Mouse (Mus musculus): ENCODE measurements around the gene Rnf39. TPM values are rescaled to one million over a fixed set of nuclear protein-coding genes. Genes with fewer than 3 reads are reported as not detected.

Gene Rnf39
- total RNA-seq (2014; fragmentation: Nextera tagmentation) (not detected in 2 replicates), total RNA-seq (2017) (not detected in 2 replicates)

DNA sequence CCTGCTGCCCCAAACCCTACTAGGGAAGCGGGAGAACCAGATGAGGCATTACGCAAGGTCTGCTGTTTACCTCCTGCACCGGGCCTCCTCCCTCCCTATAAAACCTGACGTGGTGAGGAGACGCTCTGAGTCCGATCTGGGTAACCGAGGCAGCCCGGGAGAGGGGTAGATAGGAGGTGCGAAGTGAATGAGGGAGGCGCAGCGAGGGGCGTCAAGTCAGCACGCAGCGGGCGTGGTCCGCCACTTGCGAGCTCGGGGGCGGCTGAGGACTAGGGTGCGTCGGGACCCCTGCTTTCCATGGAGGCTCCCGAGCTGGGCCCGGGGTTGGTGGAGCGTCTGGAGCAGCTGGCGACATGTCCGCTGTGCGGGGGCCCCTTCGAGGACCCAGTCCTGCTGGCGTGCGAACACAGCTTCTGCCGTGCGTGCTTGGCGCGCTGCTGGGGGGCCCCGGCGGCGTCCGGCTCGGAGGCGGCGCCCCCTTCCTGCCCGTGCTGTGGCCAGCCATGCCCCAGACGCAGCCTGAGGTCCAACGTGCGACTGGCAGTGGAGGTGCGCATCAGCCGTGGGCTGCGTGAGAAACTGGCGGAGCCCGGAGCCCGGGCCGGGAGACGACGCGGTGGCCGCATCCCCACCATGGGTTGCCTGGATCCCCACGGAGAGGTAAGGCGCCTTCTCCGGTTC is at the start of gene Rnf39:
Gene Rnf39 (plus strand): TSS at position 128 of the 681 bp plus-strand sequence.
- peak; percentile 36 for ATAC-seq (replicated peaks; ENCODE audit: poor library complexity, severe bottlenecking)

- ATAC-seq (replicated peaks; ENCODE audit: poor library complexity, severe bottlenecking): no peak
Observed at GRCm38 (mm10) chr17:36893387-36893786, 49.3 kb upstream of the Rnf39 start.

DNA sequence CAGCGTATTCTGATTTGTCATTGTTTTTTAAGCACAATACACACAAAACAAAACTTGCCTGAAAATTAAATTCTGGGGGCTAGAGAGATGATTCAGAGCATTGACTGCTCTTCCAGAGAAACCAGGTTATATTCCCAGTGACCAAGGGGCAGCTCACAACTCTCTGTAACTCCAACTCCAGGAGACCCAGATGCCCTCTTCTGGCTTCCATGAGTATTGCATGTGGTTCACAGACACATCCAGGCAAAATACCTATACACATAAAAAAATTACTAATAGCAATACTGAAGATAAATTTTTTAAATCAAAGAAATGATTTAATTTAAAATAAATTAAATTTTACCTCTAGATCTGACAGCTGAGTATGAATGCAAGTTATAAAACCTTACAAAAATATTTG is 46.1 kb upstream of the Rnf39 start:
- ATAC-seq (replicated peaks; ENCODE audit: poor library complexity, severe bottlenecking): no peak; the same call in 1 of the 2 replicates

DNA sequence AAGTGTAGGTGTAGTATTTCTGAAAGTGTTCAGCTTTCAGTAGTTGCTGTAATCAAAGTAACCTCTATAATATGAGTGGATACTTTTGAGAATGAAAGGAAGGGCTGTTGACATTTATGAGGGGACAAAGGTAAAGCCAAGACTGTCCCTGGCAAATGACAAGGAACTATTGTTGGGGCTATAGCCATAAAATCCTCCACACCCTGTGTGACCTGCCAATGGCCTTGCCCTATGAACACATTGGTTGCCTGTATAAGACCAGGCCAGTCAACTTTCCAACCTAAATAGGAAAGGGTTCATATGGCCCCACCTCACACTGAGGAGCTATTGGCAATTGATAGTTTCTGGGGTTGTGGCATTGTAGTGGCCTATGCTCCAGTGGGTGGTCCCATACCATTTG is 45.7 kb upstream of the Rnf39 start:
- ATAC-seq (replicated peaks; ENCODE audit: poor library complexity, severe bottlenecking): no peak

DNA sequence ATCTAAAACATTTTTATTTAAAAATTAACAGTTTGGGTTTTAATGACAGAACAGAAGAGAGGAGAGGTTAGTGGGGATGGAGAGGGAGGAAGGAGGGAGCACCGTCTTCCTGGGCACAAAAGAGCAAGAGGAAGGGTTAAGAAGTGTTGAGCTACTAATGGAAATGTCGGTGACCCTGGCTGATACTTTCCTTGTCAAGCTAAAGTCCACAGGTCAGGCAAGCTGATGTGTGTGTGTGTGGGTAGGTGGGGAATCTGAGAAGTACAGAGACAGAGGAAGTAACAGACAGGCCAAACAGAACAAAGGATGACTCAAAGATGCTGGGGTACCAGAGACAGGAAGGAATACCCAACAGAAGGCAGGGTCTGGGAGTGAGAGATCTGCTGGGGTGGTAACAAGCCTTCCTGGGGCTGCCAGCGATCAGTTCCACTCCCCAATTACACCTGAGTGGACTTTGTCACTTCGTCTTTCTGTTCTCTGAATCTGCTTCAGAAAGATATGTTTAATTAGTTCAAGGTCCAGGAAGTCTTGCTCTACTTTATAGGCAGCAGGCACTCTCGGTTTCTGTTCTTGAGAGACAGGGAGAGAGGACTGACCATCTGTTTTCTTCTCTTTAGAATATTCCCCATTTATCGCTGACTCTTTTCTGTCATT is 45.0 kb upstream of the Rnf39 start, which contains the start of gene Trim31:
Gene Trim31 (plus strand): TSS at position 567 of the 654 bp plus-strand sequence.
- ATAC-seq (replicated peaks; ENCODE audit: poor library complexity, severe bottlenecking): no peak

- no peak for ATAC-seq (replicated peaks; ENCODE audit: poor library complexity, severe bottlenecking)
Observed at GRCm38 (mm10) chr17:36899376-36899775, 43.3 kb upstream of the Rnf39 start.

DNA sequence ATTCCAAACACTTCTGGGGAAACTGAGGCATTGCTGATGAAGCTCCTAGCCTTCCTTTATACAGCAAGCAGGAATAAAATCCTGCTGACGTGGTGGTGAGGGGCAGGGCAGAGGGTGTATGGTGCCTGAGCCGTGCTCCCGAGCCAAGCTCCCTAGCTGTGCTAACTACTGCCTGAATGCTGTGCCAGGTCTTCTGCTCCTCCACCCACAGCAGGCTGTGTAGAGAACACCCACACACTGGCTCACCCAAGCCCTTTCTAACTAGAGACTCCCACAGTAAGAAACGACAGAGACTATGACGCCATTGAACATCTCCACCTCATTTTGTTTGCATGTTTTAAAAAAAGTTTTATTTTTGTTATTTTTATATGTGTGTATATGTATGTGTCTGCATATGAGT is 42.7 kb upstream of the Rnf39 start:
- ATAC-seq (replicated peaks; ENCODE audit: poor library complexity, severe bottlenecking): no peak

GRCm38 (mm10) chr17:36900691-36901090 is 42.0 kb upstream of the Rnf39 start:
- no peak; the same call in 1 of the 2 replicates for ATAC-seq (replicated peaks; ENCODE audit: poor library complexity, severe bottlenecking)

DNA sequence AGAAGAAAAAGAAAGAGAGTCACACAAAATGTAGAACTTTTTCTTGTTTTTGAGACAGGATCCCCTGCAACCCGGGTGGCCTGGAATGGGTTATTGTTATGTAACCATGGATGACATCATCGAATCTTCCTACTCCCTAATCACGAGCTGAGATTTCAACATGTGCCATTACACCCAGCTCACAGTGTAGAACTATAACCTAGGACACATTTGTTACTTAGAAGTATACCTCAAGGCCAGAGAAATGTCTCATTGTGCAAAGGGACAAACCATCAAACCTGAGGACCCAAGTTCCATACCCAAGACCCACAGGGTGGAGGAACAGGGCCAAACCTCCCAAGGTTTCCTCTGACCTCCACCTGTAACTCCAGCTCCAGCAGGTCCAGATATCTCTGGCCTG is 39.1 kb upstream of the Rnf39 start:
- peak; percentile 46; the same call in 1 of the 2 replicates for ATAC-seq (replicated peaks; ENCODE audit: poor library complexity, severe bottlenecking)

GRCm38 (mm10) chr17:36908235-36908634 is 34.5 kb upstream of the Rnf39 start:
- no peak for ATAC-seq (replicated peaks; ENCODE audit: poor library complexity, severe bottlenecking)

DNA sequence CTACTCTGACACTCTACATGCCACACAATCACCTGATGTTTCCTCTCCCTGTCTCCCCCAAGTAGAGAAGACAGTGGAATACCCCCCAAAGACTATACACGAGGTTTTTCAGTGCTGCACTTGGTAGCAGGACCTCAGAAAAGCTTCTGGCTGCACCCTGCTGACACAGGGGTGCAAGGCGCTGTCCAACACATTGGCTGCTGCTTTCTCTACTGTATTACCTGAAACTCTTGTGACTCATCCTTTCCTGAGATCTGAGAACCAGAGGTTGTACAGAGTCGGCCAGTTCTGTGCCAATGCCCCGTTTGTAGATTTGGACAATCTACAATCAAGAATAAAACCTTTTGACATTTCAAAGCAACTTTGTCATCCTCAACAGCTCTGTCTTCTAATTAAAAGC is 32.9 kb upstream of the Rnf39 start:
- ATAC-seq (replicated peaks; ENCODE audit: poor library complexity, severe bottlenecking): no peak

DNA sequence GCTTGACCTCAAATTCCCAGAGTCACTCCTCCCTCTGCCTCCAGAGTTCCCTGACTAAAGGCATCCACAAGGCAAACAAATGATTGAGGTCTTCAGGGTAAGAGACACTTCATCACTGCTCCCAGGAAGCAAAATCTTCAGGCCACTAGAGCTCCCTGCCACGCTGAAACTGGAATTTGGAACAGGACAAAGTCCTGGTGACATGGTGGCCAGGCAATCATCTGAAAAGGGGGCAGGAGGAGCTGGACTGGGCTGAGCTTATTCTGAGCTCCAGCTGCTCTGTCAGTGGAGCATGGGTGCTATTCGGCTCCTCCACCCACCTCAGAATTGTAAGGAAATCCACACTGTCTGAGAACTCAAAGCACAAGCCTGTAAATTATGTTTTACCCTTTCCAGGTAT is 30.7 kb upstream of the Rnf39 start:
- no peak for ATAC-seq (replicated peaks; ENCODE audit: poor library complexity, severe bottlenecking)

GRCm38 (mm10) chr17:36914108-36914507 is 28.6 kb upstream of the Rnf39 start:
- ATAC-seq (replicated peaks; ENCODE audit: poor library complexity, severe bottlenecking): peak; percentile 77

DNA sequence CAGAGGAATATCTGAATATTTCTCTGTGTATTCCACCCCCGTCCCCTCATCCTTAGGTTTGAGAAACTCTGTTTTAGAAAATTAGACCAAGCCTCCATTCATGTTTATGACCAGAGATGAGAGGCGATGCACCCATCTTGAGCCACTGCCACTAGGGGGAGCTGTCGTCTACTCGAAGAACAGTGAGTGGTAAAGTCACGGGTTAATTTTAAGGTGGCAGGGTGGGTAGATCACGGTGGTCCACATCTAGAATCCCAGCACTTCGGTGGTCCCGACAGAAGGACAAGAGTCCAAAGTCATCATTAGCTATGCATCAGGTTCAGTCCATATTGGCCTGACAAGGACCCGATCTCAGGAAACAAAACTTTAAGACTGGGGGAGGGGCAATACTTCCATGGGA is 27.6 kb upstream of the Rnf39 start:
- peak; percentile 62; the same call in 1 of the 2 replicates for ATAC-seq (replicated peaks; ENCODE audit: poor library complexity, severe bottlenecking)

DNA sequence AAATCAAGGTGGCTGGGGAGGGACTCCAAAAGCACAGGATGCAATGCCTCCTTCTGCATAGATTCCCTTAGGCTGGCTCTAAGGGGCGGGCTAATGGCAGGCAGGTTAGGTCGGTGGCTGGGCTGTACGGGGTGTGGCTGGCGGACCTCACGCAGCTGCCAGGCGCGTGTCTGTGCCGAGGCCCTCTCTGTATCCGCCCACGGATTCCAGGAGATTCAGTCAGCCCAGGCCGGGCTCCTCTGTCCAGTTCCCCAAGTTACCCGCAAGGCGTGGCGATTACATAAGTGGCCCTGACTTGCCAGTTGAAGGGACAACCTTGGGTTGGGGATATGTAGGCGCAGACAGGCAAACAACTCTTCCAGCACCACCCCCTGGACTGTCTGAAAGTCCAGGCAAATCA is 22.5 kb upstream of the Rnf39 start:
- no peak for ATAC-seq (replicated peaks; ENCODE audit: poor library complexity, severe bottlenecking)

DNA sequence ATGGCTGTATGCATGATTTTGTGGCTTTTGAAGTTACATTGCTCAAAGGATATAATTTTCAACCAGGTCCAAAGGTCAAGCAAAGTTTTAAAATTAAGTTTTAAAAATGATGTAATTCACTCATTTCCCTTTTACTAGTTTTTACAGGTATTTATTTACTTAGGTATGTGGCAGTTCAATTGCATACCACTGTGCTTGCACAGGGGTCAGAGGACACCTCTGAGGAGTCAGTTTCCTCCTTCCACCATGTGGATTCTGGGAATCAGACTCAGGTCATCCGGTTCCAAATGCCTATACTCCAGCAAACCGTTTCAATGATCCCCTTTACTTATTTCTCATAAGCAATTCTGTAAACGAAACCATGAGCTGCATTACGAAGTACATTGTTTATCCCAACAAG is 20.0 kb upstream of the Rnf39 start:
- no peak for ATAC-seq (replicated peaks; ENCODE audit: poor library complexity, severe bottlenecking)

GRCm38 (mm10) chr17:36923491-36923890 is 19.2 kb upstream of the Rnf39 start:
- no peak for ATAC-seq (replicated peaks; ENCODE audit: poor library complexity, severe bottlenecking)

DNA sequence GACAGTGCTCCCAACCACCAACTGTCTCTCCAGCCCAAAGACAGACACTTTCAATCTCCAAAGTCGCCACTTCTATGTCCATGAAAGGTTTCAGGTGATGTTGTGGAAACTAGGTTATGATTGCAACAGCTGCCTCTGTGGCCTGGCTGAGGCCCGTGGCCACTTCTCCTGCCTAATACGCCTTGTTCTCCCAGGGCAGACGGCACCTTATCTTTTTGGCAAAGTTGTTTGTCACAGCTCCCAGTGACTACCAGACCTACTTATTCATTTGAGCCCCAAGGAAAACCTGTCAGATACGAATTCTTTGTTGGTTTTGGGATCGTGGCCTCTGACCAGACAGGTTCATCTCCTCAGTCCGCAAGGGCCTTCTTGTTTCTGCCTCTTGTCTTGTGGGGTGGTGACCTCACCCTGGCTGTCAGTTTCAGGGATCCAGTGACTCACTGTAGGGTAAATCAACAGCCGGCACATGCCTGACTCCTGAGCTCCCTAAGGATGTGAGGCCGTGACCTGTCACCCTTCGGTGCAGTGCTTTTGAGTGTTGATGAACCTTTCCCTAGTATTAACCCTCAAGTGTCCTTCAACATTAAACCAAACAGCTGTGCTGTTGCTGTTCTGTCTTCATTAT is 15.1 kb upstream of the Rnf39 start:
- no peak for ATAC-seq (replicated peaks; ENCODE audit: poor library complexity, severe bottlenecking)

DNA sequence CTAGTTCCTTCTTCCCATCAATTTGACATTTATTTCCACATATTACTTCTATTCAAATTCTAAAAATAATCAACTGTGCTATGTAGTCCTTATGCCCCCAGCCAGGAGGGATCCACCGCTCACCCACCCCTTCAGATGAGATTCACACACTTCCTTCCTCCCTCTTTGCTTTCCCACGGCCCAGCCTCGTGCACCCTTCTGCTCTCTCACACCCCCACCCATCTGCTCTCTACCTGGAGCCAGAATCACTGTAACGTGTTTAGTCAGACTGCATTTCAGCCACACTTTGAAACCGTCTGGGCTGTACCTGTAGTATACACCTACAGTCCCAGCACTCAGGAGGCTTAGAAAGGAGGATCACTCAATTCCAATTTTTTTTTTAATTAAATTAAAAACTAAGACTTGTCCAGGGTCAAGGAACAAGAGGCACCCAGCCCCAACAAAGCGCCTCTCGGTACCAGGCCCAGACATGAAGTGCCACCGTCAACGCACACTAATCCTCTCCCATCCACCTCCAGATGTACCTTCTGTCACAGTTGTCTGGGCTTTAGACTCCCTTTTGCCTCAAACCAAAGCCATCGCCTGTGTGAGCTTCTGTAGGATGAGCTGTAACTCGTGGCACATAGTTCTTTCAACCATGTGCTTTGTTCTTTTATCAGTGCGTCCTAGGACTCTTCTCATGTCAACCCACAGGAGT is 13.3 kb upstream of the Rnf39 start:
- no peak for ATAC-seq (replicated peaks; ENCODE audit: poor library complexity, severe bottlenecking)

GRCm38 (mm10) chr17:36930233-36930632 is 12.5 kb upstream of the Rnf39 start:
- ATAC-seq (replicated peaks; ENCODE audit: poor library complexity, severe bottlenecking): no peak

DNA sequence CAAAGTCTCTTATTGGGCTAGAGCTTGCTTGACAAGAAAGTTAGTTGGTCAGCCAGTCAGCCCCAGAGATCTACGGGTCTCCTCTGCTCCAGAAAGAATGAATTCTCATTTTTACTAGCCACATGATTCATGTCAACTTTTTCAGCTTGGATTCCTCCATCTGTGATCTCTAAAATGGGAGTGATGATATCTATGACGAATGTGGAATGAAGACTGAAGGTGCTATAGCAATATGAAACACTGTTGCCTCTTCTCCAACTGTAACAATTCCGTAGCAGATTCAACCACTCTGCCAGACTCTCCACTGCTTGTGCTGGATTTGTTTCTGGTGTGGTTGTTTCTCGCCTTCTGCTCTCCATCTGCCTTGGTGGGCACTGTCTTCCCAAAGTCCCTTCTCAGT is 11.6 kb upstream of the Rnf39 start:
- no peak for ATAC-seq (replicated peaks; ENCODE audit: poor library complexity, severe bottlenecking)
